Mouse (Mus musculus) liver, embryonic 15.5 days (tissue): Measurements from ENCODE around the gene Treh. TPM values are rescaled to one million over a fixed set of nuclear protein-coding genes. Genes with fewer than 3 reads are reported as not detected.
A peak's percentile ranks its signal among the peaks of the same experiment; 100 is the strongest.

ENCODE experiments used
- ATAC-seq: fragments of 200-750 bp; cut with Nextera tagmentation; 2 replicates; pipeline ENCODE4 v1.8.0; 2017; ENCODE audit warnings: moderate number of reproducible peaks, mild to moderate bottlenecking, moderate library complexity; ENCODE audit not compliant: insufficient read depth
- H3K27ac ChIP-seq: fragments of 300-500 bp; sonication (generic); replicated peaks from 2 replicates; pipeline ENCODE4 v1.5.1; 2015; ENCODE audit warnings: mild to moderate bottlenecking, inconsistent platforms
- H3K27me3 ChIP-seq: fragments of 300-500 bp; sonication (generic); 2 replicates; pipeline ENCODE4 v1.6.1; 2015; ENCODE audit warnings: mild to moderate bottlenecking, inconsistent platforms
- H3K36me3 ChIP-seq: fragments of 300-500 bp; sonication (generic); replicated peaks from 2 replicates; pipeline ENCODE4 v1.6.1; 2015; ENCODE audit warnings: moderate library complexity, mild to moderate bottlenecking, inconsistent platforms
- H3K4me1 ChIP-seq: fragments of 300-500 bp; sonication (generic); replicated peaks from 2 replicates; pipeline ENCODE4 v1.6.1; 2015; ENCODE audit warnings: inconsistent platforms
- H3K4me2 ChIP-seq: fragments of 300-500 bp; sonication (generic); 2 replicates; pipeline ENCODE4 v1.6.1; 2015; ENCODE audit warnings: moderate library complexity, mild to moderate bottlenecking, inconsistent platforms
- H3K4me3 ChIP-seq: fragments of 300-500 bp; sonication (generic); replicated peaks from 2 replicates; pipeline ENCODE4 v1.5.1; 2015; ENCODE audit warnings: mild to moderate bottlenecking, inconsistent platforms
- H3K9ac ChIP-seq: fragments of 300-500 bp; sonication (generic); 2 replicates; pipeline ENCODE4 v1.6.1; 2015; ENCODE audit warnings: moderate library complexity, mild to moderate bottlenecking, inconsistent platforms
- H3K9me3 ChIP-seq: fragments of 300-500 bp; sonication (generic); replicated peaks from 2 replicates; pipeline ENCODE4 v1.6.1; 2016; ENCODE audit warnings: inconsistent platforms
- WGBS: fragments of 180-500 bp; shearing (Covaris S2); methylation state at CpG from one replicate; pipeline ENCODE4 v1.1.7; 2015; ENCODE audit warnings: mixed read lengths; ENCODE audit not compliant: insufficient replicate concordance; 5-methylcytosine and 5-hydroxymethylcytosine counted together
- polyA plus RNA-seq: library from polyadenylated mRNA; unstranded; fragments of >200 nt; fragmentation: Nextera tagmentation; extraction: Ambion mirVana; gene quantifications from 2 replicates; pipeline ENCODE4 v1.2.1, GENCODE M21; 2015

Gene Treh
- polyA plus RNA-seq, 1 experiment from 2014 or later = not detected

DNA sequence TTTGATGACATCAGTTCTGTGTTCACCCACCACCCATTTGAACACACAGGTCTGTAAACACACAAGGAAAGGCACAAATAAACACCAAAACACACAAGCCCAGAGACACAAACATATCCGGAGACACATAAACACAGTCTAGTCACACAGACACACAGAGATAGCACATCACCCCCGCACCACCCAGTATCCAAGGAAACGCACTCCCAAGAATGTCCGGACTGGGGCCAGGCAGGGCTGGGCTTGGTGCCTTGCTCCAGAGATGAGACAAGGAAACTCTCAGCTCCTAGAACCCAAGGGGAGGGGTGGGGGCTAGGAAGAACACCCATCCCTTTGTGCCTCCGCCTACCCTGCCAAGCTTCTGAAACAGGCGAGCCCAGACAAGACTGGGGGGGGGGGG, 51.2 kb downstream of the Treh start:
- Histone ChIP-seq H3K27ac (no peak overlapping the region), H3K4me2 (no peak overlapping the region)
- WGBS = 64% methylated on average over 6 of the region's 6 CpGs

DNA sequence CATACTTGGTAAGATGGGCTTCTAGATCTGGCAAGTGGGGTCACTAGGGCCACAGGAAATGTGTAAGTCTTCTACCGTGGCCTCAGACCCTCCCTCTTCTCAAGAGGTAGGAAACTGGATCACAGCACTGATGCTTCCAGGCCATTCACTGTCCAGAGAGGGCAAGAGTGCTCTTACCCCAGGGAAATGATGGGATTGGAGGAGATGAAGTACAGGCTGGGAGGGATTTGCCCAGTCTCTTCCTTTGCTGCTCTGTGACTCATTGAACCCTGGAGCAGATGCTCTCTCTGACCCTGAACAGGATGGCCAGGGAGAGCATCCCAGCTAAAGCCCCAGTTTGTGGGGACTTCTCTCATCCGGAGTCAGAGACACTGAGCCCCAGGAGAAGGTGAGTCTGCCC, 51.6 kb downstream of the Treh start:
- H3K27ac ChIP-seq = no peak overlapping the region

More for the DNA sequence above, 51.2 kb downstream of the Treh start:
- Histone ChIP-seq H3K27me3 (peaks cover 35% of the 10 kb centered on the region), H3K4me3 (no peak overlapping the region), H3K9me3 (no peaks in the 10 kb centered on the region), H3K4me1 (peaks cover 33% of the 10 kb centered on the region), H3K36me3 (no peaks in the 10 kb centered on the region), H3K9ac (no peak overlapping the region)
- ATAC-seq = no peak

DNA sequence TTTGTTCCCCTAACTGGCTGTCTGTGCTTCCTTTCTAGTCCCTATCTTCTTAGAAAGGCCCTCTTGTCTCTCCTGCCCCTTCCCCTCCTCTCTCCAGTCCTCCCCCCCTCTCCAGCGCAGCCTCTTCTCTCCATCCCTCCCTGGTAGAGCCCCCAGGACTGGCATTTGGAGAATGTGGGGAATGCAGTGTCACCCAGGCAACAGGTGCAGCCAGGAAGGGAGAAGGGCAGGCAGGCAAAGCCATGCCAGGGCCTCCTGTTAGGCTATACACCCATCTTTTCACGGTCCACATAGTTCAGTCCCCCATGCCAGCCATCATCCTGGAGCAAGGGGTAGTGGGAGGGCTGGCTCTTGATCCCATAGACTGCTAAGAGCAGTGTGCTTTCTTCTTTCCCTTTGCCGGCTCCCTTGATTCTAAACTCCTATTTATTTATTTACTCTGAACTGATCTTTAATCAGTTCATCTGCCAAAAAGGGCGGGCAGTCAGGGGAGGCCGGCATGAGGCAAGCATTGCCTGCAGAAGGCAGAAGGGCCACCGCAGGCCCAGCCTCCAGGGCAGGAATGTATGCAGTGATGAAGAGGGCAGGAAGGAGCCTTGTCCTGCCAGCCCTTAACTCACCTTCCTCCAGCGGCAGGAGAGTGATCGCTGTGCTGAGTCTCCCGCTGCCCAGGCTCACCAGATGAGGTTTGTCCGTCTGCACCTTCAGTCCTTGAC, 53.6 kb downstream of the Treh start:
- Histone ChIP-seq H3K4me1 (peaks cover 9% of the 10 kb centered on the region), H3K4me2 (no peak overlapping the region), H3K9ac (no peak overlapping the region), H3K4me3 (no peak overlapping the region), H3K27ac (no peak overlapping the region), H3K9me3 (no peaks in the 10 kb centered on the region), H3K36me3 (no peaks in the 10 kb centered on the region), H3K27me3 (peaks cover 19% of the 10 kb centered on the region)
- ATAC-seq = no peak
- 51% methylated on average over 10 of the region's 10 CpGs for WGBS

More for the DNA sequence above, 51.6 kb downstream of the Treh start:
- Histone ChIP-seq H3K36me3 (no peaks in the 10 kb centered on the region), H3K4me2 (no peak overlapping the region), H3K27me3 (peaks cover 35% of the 10 kb centered on the region), H3K9me3 (no peaks in the 10 kb centered on the region), H3K9ac (no peak overlapping the region), H3K4me1 (peaks cover 28% of the 10 kb centered on the region), H3K4me3 (no peak overlapping the region)
- 50% methylated on average over 2 of the region's 2 CpGs for WGBS
- no peak for ATAC-seq

DNA sequence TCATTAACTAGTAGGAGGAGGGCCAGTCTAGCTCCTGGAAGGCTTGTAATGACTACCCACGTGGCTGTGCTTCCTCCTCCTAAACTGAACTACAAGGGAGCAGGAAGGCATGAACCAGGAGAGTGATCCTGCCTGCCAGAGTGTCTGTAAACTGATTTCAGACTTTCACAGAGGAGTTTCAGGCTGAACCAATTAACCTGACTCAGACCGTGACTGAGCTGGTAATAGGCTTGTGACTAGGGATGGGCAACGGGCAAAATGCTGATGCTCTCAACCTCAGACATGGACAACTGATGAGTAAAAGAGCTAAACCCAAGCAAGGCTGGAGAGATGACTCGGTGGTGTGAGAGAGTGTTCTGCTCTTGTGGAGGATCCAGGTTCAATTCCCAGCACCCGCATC, 54.4 kb downstream of the Treh start:
- Histone ChIP-seq H3K9me3 (no peaks in the 10 kb centered on the region), H3K4me3 (no peak overlapping the region), H3K36me3 (no peaks in the 10 kb centered on the region), H3K9ac (no peak overlapping the region), H3K27ac (no peak overlapping the region), H3K4me2 (no peak overlapping the region), H3K27me3 (peaks cover 16% of the 10 kb centered on the region), H3K4me1 (peaks cover 14% of the 10 kb centered on the region)
- 53% methylated on average over 5 of the region's 5 CpGs for WGBS
- no peak for ATAC-seq

DNA sequence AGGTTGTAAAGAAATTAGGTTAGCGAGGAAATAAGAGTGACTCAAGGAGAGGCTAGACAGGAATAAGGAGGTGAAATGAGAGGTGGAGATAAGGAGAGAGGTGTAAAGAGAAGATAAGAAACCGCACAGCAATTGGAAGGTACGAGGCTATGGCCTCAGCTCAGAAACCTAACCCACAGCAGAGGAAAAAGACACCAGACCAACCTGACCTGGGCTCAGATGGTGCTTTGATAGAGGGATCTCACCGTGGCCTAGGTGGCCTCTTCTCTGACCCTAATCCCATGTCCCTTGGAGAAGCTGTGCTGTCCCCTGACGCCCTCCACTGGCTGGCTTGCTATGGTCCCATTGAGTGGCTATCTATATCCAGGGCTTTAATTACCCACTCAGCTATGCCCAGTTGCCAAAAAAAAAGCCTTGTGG, 59.1 kb downstream of the Treh start:
- no peak for ATAC-seq
- Histone ChIP-seq H3K9me3 (no peaks in the 10 kb centered on the region), H3K27me3 (peaks cover 52% of the 10 kb centered on the region), H3K36me3 (no peaks in the 10 kb centered on the region), H3K4me3 (no peak overlapping the region), H3K4me1 (peaks cover 39% of the 10 kb centered on the region), H3K27ac (no peak overlapping the region), H3K4me2 (no peak overlapping the region), H3K9ac (no peak overlapping the region)
- WGBS = 12% methylated on average over 5 of the region's 5 CpGs

- Histone ChIP-seq H3K9ac (no peak overlapping the region), H3K4me2 (peak overlapping the region; percentile 84)
- 28% methylated on average over 12 of the region's 12 CpGs for WGBS
Measured at GRCm38 (mm10) chr9:44732921-44733530, 60.0 kb downstream of the Treh start.

GRCm38 (mm10) chr9:44733671-44734523, 60.9 kb downstream of the Treh start:
- 0 out of 2 replicates have a peak, but pooled peaks have one; percentile 17 for ATAC-seq
- Histone ChIP-seq H3K27me3 (peaks cover 55% of the 10 kb centered on the region), H3K9me3 (no peaks in the 10 kb centered on the region), H3K4me3 (peak overlapping the region; percentile 55), H3K4me2 (peak overlapping the region; percentile 84), H3K9ac (peak overlapping the region; percentile 8; the same call in 1 of the 2 replicates), H3K27ac (no peak overlapping the region), H3K36me3 (no peaks in the 10 kb centered on the region), H3K4me1 (peaks cover 43% of the 10 kb centered on the region)
- 1% methylated on average over 79 of the region's 79 CpGs for WGBS

More at GRCm38 (mm10) chr9:44732921-44733530, 60.0 kb downstream of the Treh start:
- ATAC-seq = no peak
- Histone ChIP-seq H3K4me3 (peak overlapping the region; percentile 55), H3K27ac (no peak overlapping the region), H3K4me1 (peaks cover 43% of the 10 kb centered on the region), H3K9me3 (no peaks in the 10 kb centered on the region), H3K27me3 (peaks cover 55% of the 10 kb centered on the region), H3K36me3 (no peaks in the 10 kb centered on the region)

- ATAC-seq = peak; percentile 51
- H3K4me1 ChIP-seq = peaks cover 43% of the 10 kb centered on the region
- no peak within 1 kb of the TSS for H3K27ac ChIP-seq
- WGBS = 2% methylated on average over 47 of the region's 47 CpGs
- no peaks in the 10 kb centered on the region for H3K9me3 ChIP-seq
- H3K36me3 ChIP-seq = no peaks in the 10 kb centered on the region
- no peak within 1 kb of the TSS; the same call in 1 of the 2 replicates for H3K9ac ChIP-seq
- peak within 1 kb of the TSS; percentile 55 for H3K4me3 ChIP-seq
- peaks cover 55% of the 10 kb centered on the region for H3K27me3 ChIP-seq
- peak within 1 kb of the TSS; percentile 84 for H3K4me2 ChIP-seq
Measured at GRCm38 (mm10) chr9:44734524-44735494, 61.8 kb downstream of the Treh start, which contains the start of gene Phldb1. Phldb1 (minus strand) TSS chr9:44735198.

- no peak for ATAC-seq
- peaks cover 43% of the 10 kb centered on the region for H3K4me1 ChIP-seq
- H3K27ac ChIP-seq = no peak overlapping the region
- peaks cover 55% of the 10 kb centered on the region for H3K27me3 ChIP-seq
- H3K9ac ChIP-seq = no peak overlapping the region
- H3K4me2 ChIP-seq = no peak overlapping the region
- 65% methylated on average over 6 of the region's 6 CpGs for WGBS
- H3K4me3 ChIP-seq = no peak overlapping the region
- no peaks in the 10 kb centered on the region for H3K36me3 ChIP-seq
- no peaks in the 10 kb centered on the region for H3K9me3 ChIP-seq
Measured at GRCm38 (mm10) chr9:44735886-44736285, 62.9 kb downstream of the Treh start.
